Mouse (Mus musculus) ovary, postnatal 36 days (tissue): ENCODE data around the gene Prep.
A peak's percentile ranks its signal among the peaks of the same experiment; 100 is the strongest.
"Not testable (repeated sequence)": the region's sequence is repeated elsewhere in the genome, so short reads cannot be mapped to it uniquely, and the experiment has no call there.

Experiments
- DNase-seq: peaks from one replicate; pipeline ENCODE4 v3.0.0; 2022; ENCODE audit warnings: low spot score, mixed read lengths

Prep gene

GRCm38 (mm10) chr10:45118389-45118788 is 51.4 kb downstream of the Prep start:
- DNase-seq, result no peak

- DNase-seq, result no peak
These were observed 54.6 kb downstream of the Prep start for GRCm38 (mm10) chr10:45121637-45122036.

GRCm38 (mm10) chr10:45122476-45122875 is 55.5 kb downstream of the Prep start:
- DNase-seq, result peak; percentile 17

- DNase-seq, result no peak
These were observed 56.0 kb downstream of the Prep start for GRCm38 (mm10) chr10:45123011-45123410.

GRCm38 (mm10) chr10:45129105-45129504 is 62.1 kb downstream of the Prep start:
- no peak for DNase-seq

GRCm38 (mm10) chr10:45130004-45130403 is 63.0 kb downstream of the Prep start:
- DNase-seq, result no peak

- DNase-seq, result peak; percentile 32
These were observed 65.4 kb downstream of the Prep start for GRCm38 (mm10) chr10:45132371-45132770.

- DNase-seq, result no peak
These were observed 69.8 kb downstream of the Prep start for GRCm38 (mm10) chr10:45136806-45137205.

GRCm38 (mm10) chr10:45139910-45140309 is 72.9 kb downstream of the Prep start:
- DNase-seq, result no peak

- DNase-seq, result no peak
These were observed 73.6 kb downstream of the Prep start for GRCm38 (mm10) chr10:45140474-45141212.

GRCm38 (mm10) chr10:45142359-45142758 is 75.4 kb downstream of the Prep start:
- DNase-seq, result no peak

- DNase-seq, result no peak
These were observed 77.2 kb downstream of the Prep start for GRCm38 (mm10) chr10:45144038-45144817.

GRCm38 (mm10) chr10:45146821-45147220 is 79.8 kb downstream of the Prep start:
- DNase-seq, result peak; percentile 11

GRCm38 (mm10) chr10:45151137-45151536 is 84.1 kb downstream of the Prep start:
- DNase-seq, result no peak

- no peak for DNase-seq
These were observed 85.0 kb downstream of the Prep start for GRCm38 (mm10) chr10:45151771-45152692.

GRCm38 (mm10) chr10:45154557-45155060 is 87.6 kb downstream of the Prep start:
- no peak for DNase-seq

GRCm38 (mm10) chr10:45165851-45166250 is 98.8 kb downstream of the Prep start:
- no peak for DNase-seq

GRCm38 (mm10) chr10:45173927-45174326 is 106.9 kb downstream of the Prep start:
- no peak for DNase-seq

- no peak for DNase-seq
These were observed 107.3 kb downstream of the Prep start for GRCm38 (mm10) chr10:45174345-45174744.

- not testable (repeated sequence) for DNase-seq
These were observed 110.8 kb downstream of the Prep start, which contains the start of gene Popdc3 for GRCm38 (mm10) chr10:45177798-45178197. Gene Popdc3, plus strand, starts transcription at chr10:45178098.

- DNase-seq, result no peak
These were observed 113.8 kb downstream of the Prep start for GRCm38 (mm10) chr10:45180677-45181326.
